Mouse (Mus musculus) G1E (cell line): Measurements from ENCODE around the gene Brpf1.

Experiments
- CTCF ChIP-seq: IDR thresholded peaks from 2 replicates; pipeline ENCODE4 v1.5.1; 2012; ENCODE audit warnings: low read depth, low read length, inconsistent platforms, mixed read lengths
- GATA1 ChIP-seq: IDR thresholded peaks from 2 replicates; pipeline ENCODE4 v1.6.1; 2012; ENCODE audit warnings: borderline replicate concordance, low read length, inconsistent platforms, mixed read lengths
- GATA2 ChIP-seq: IDR thresholded peaks from 2 replicates; pipeline ENCODE4 v1.6.1; 2012; ENCODE audit warnings: low read depth, low read length, inconsistent platforms, borderline replicate concordance
- POLR2AphosphoS5 ChIP-seq: IDR thresholded peaks from 2 replicates; pipeline ENCODE4 v1.6.1; 2012; ENCODE audit warnings: low read depth, low read length, inconsistent platforms; ENCODE audit not compliant: insufficient replicate concordance
- TAL1 ChIP-seq: conservative IDR thresholded peaks from 2 replicates; pipeline ENCODE4 v1.6.1; 2012; ENCODE audit warnings: low read depth, low read length, inconsistent platforms, mixed read lengths

DNA sequence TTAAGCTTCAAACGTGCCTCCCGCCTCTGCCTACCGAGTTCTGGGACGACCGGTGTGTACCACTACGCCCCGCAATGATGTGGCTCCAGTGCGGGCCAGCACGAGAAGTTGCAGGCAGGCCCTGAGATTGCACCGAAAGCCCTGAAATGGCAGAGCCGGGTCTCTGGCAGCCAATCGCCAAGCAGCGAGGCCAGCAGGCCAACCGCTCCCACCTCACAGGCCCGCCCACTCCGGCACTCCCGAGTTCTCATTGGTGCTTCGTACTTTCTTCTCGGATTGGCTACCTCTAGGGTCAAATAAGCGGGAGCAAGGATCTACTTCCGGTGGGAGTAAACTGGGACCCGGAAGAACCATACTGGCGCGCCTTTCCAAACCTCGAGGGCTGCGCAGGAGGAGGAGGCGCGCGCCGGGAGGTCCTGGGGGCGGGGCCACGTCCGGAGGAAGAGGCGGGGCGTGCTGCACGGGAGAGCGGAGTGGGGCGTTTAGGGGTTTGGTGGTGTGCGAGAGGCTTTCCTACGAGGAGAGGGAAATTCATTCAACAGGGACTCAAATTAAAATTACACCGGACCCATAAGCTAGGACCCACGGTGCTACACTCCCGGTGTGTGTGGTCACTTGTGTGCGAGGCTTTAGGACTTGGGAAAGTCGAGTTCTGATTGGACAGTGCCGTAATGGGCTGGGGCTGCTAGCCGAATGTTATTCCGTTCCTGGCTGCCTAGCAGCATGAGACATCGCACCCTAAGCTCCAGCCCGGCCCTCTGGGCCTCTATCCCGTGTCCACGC is 19.8 kb downstream of the Brpf1 start, which contains the start of gene Ogg1:
- TF ChIP-seq GATA2 = no peak
- TF ChIP-seq CTCF = no peak
- no peak for TF ChIP-seq GATA1
- TF ChIP-seq TAL1 = no peak
- TF ChIP-seq POLR2AphosphoS5 = 0 out of 2 replicates have a peak, but pooled peaks have one; percentile 68
